Mouse (Mus musculus) lung, postnatal 14 days (tissue): ENCODE measurements around the gene Ergic1.

Experiments
- DNase-seq: peaks from one replicate; pipeline ENCODE4 v3.0.0; 2021

The Ergic1 gene

DNA sequence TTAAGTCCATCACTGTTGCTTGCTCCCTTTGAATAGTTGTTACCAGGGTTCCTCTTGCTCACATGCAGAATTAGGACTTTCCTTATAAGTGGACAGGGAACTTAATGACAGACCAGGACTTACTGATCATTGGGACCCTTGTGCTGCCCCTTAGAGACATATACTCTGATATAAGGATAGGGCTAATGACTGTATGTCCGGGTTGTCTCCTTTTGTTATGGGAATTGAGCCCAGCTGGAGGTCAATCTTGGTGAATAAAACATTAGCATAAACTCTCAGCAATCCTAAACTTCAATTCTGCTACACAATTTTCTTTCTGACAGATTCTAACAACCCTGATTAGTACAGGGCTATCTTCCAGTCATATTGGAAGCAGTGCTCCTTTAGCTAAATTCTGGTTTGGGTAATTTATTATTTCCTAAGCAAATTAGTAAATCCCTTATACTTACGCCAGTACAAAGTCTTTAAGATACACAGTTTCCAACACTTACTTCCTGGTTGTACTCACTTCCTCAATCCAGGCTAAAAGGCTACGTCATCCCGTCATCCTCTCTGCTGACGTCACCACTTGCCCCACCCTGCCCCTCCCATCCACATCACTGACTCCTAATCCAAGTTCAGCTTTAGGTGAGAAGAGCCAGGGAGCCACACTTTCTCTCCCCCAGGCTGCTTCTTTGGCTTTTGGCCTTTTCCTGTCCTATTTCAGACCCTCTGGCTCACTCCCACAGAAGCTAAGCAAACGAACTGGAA is 23.4 kb upstream of the Ergic1 start:
- DNase-seq = peak; percentile 50

DNA sequence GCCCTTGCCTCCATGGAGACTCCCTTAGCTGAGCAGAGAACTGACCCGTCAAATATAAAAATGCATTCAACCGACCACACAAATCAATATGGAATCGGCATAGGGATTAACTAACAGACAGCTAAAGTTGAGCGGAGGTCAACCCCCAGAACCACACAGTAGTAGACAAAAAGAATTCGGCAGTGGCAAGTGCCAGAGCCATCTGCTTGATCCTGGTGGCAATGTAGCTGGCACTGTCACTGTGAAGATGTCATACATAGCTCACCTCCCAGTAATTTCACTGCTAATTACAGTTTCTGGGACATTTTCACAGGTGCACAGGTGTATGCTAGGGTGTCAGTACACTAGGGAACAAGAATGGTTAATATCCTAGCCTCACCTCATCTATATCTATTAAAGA is 21.2 kb upstream of the Ergic1 start:
- DNase-seq = no peak

DNA sequence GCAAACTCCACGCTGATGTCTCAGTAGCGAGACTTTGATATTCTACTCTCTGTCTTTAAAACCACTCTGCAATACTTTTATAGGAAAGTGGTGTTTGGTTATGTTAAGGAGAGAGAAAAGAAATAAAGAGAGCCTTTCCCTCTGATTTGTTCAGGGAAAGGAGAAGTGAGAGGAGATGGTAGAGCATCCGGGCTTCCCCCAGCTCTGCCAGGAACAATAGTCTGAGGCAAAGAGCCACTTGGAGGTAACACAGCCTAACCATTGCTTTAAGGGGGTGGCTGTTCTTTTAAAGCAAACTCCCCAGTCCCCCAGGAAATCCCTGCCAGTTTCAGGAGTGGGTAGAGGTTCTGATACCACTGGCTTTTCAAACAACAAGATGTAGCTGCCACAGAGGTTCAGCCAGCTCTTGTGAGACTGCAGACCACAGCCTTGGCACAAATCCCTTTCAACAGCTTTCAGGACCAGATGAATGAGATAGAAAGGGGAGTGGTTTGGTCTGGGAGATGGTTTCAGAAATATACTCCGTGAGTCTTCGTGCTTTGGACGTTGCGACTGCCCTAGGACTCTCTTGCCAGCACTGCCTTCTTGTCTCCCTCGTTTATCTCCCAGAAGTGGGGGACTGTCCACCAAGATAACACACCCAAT is 16.8 kb upstream of the Ergic1 start:
- no peak for DNase-seq

DNA sequence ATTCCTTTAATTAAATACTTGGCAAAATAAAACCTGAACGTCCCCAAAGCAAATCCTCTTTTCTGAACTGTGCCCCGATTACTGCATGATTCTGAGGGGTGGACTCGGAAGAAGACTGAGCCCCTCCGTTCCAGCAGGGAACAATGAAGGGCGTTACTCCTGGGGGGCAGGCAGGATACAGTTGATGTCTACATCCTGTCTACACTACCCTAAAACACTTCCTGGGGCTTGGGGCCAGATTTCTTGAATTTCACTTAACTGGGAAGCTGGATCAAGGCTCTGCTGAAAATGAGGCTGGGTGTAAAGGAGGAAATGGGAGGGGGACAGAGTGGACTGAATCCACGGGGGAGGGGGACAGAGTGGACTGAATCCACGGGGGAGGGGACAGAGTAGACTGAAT is 13.5 kb upstream of the Ergic1 start:
- DNase-seq = peak; percentile 65

DNA sequence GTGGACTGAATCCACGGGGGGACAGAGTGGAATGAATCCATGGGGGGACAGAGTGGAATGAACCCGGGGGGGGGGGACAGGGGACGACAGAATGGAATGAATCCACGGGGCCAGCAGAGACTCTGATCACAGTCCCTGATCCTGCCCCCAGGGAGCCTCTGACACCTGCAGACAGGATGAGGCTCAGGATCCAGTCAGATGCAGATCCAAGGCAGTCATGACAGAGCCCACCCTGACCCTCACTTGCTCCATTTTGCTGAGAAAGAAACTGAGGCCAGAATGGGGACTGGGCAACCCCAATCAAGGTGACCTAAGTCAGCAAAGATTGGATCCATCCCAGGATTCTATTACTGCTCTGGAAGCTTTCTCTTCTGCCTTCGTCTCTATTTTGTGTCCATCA is 12.7 kb upstream of the Ergic1 start:
- DNase-seq = no peak

DNA sequence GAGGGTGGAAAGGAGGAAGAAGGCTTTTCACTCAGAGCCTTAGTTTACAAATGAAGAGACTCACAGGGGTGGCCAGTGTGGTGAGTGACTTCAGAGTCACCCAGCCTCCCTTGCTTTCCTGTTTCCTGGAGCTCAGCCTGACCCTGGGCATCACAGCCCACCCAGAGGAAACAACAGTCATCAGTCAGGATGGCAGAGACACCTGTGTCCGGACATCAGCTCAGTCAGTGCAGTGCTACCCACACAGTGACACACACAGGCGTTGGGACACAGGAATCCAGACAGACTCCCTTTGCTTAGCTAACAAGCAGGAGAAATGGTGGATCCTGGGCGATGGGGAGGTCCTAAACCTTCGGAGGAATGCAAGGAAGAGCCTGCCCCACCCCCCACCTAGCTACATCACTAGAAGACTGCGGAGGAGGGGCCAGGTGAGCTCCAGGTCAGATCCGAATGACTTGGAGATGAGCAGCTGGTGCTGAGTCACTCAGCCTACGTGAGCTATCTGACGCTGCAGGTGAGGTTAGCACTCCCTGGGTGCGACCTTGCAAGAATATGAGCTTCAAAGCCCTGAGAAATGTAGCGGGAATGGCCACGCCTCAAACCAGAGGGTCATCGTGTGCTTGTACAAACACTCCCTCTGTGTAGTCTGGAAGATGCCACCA is 12.0 kb upstream of the Ergic1 start:
- peak; percentile 29 for DNase-seq

DNA sequence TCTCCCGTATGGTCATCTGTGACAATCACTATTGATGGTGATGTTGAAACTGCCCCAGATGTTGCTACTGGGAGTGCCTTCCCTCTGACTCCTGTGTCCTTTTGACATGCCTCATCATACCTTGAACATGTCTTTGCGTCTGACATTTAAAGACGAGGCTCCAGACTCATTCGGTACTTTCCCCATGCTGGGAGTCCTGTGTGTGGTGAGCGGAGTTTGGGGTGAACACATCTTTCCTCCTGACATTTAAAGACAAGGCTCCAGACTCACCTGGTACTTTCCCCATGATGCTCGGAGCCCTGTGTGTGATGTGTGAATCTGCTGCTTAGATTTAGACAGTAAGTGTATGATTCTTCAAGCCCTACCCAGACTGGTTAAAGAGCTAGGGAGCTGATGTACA is 10.2 kb upstream of the Ergic1 start:
- DNase-seq = no peak

DNA sequence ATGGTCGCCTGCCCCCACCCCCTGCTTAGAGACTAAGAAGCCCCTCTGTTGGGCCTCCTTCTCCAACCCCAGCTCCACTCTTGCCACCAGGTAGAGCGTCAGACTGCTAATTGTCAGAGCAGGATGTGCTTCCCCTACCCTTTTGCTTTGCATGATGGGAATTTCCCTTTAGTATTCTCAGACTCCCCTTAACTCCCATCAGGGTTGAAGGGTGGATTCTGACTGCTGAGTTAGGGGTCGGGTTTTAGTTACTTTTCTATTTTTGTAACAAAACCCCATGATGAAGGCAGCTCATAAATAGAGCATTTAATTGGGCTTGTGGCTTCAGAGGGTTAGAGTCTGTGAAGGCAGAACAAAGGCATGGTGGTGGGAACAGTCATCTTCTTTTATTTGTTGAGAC is 8.3 kb upstream of the Ergic1 start:
- DNase-seq = no peak

DNA sequence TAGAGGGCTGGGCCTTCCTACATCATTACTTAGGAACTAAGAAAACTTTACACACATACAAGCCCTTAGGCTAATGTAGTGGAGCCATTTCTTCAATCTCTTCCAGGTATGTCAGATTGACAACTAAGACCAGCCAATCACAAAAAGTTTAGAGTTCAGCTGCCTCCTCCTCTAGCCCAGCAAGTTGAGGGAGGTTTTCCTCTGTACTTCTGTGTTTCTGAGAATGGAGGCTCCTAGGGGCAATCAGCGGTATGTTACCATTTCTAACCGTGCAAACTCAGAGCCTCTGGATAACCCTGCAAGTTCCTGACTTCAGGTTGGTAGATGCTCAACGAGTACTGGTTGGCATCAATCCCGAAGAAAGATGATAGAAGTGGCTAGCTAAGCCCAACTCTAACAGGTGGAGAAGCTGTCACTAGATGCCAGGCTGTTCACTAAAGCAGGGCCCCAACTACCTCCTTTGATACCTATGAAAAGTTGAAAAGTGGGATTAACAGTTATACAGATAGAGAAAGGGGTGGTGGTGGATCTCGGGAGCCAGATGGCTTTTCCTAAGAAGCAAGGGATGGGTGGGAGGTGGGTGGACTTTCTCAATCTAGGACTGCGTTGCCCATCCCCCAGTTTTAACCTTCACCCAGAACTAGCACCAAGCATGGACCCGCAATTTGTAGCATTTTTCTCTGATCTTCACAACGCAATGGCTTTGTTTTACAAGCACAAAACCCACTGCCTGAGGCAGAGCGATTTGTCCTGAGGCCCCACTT is 581 bp upstream of the Ergic1 start:
- no peak for DNase-seq

DNA sequence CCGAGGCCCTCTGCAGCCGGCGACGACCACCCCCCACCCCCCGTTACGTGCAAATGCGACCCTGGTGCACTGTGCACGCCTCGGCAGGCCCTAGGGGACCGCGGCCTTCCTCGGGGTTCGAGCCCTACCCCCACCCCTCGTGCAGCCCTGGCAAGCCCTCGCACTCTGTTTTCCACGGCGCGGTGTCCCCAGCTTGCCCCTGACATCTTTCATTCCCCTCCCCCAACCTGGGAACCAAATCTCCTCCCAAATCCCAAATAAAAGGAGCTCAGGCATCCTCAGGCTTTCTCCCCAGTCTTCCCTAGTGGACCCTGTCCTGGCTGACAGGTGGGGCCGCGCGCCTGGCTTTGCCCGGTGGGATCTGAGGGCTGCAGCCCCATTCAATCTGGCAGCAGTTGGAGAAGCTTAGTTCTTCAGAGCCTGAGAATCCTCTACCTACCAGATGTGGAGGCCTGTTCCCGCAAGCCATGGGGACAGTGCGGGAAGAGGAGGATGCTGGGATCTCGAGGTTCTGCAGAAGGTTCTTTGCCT is 427 bp downstream of the Ergic1 start, which contains the start of gene Dusp1:
Dusp1 (minus strand) TSS at position 478 of the 531 bp plus-strand sequence.
- no peak for DNase-seq

DNA sequence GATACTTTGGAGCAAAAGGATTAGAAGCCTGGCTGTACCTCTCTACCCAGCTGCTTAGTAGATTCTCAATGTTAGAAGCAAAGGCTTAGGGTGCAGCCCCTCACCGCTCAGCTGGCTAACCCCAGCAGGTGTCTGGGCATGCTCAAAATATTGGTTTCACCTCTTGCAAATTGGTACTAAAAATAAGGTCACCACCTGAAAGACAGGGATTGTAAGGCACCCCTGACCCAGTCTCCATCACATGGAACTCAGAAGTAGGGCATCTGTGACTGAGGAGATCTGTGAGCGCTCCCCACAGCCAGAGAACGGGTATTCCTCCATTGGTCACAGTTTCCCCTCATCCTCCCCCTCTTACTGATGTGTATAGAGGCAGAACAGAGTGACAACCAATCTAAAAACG is 1.0 kb downstream of the Ergic1 start:
- no peak for DNase-seq

DNA sequence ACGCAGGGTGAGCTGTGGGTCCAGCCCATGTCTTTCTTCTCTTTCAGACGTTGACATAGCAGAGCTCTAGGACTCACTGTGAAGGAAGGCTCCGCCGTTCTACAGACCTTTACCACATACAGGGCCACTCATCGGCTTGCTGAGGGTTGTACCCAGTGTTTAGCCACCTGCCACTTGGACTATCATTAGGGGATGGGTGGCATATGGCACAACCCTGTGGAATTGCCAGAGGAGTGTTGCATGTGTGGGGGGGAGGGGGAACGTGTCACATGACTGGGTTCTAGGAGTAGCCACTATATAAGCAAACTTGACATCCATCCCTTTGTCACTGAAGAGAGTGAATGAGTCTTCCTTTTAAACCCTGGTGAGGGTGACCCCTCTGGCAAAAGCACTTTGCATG is 2.2 kb downstream of the Ergic1 start:
- DNase-seq = no peak

DNA sequence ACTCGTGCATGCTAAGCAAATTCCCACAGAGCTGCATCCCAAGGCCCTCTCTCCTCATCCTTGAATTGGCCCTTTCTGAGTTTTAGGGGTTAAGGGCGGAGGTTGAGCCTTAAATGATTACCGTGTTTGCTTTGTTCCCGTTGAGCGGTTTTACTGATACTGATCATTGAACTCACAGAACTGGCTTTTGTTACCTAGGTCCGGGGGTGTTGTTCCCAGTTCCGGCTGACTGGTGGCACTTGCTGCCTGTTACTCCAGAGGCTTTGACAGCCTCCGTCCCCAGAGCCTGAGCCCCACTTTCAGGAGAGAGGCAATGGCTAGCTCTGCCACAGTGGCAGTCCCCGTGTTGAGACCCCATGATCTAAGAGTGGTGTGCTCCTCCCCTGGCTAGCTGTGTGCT is 3.1 kb downstream of the Ergic1 start:
- DNase-seq = no peak

DNA sequence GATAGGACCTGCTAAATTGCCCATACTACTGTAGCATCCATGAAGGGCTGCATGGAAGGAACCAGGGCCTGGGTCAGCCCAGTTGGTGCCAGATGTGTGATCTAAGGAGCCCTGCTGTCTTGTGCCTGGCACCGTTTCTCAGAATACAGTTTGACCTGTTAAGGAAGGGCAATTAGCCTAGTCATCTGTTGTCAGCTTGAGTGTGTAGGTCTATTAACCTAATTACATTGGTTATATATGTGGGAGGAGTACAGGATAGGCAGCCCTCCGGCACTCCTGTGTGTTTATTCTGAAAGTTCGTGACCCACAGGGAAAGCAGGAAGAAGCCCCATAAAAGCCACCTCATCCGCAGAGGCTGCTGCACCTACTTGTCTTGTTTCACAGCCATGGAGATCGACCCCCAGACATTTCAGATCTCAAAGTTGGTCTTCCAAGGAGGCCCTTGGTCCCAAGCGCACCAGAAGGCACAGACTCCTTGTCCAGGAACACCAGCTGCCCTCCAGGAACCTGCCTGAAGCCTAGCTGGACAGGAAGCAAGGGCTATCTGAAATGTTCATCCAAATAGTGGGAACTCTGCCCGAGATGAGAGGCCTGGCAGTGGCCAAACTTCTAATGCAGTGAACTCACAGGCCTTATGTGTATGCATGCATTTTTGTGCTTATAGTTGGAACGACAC is 6.0 kb downstream of the Ergic1 start:
- no peak for DNase-seq

DNA sequence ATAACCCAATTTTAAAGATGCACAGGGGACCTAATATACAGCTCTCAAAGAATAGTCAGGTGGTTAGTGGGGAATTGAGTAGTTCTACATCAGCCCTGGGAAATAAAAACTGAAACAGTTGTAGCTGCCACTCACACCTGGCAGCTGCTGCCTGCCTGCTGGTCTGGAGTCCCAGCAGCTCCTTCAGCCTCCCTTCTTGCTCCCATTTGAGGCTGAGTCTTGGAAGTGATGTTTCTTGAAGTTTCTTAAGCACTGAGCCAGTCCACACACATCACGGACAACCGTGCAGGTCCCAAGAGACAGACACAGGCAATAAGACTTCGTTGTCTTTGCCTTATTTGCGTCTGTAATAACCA is 6.5 kb downstream of the Ergic1 start:
- DNase-seq = no peak

DNA sequence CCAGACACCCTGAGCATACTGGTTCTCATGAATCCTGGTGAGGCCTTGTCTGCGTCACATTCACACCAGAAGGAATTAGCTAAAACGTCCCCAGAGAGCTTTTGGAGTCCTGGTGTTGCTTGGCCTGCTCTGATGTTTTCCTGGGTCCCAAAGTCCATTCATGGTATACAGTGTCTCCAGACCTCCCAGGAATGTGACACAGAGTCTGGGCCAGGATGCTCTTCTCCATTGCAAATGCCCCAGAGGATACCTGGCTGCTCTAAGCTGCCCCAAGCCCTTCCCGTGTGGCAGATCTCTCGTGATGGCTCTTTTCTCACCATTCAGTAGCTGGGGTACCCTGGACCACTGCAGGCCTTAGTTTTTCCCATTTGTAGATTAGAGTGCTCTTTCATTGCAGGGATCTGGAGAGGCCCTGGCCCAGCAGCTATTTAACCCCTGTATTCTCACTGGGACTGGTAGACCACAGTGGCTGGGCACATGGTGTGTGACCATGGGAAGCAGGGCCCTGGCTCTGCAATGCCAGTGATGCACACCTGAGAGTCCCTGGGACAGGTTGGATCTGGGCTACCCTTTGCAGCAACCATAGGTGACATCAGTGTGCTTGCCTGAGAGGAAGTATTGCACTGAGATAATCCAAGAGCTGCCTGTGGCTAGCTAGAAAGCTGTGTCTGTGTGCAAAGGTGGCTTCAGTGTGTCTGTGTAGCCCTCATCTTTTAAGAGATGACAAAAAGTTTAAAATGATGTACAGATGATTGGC is 8.5 kb downstream of the Ergic1 start:
- DNase-seq = no peak

DNA sequence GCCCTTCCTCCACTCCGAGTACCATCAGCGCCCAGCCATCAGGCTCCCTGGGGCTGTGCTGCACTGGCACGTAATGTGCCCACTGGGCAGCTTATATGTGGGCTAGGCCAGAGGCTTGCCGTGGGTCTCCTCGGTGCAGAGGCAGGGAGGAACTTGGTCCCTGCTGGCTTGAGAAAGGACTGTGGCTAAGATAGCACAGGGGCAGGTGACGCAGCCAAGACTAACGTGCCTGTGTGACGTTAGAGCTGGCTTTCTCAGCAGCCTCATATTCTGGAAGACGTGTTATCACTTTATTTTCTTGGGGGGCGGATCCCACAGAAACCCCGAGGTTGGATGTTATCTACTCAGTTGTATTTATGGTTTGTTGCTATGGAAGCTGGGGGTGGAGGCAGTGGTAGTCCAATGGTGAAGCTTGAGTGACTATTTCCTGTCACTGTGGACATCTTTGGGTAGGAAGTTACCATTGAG is 9.4 kb downstream of the Ergic1 start:
- DNase-seq = no peak

DNA sequence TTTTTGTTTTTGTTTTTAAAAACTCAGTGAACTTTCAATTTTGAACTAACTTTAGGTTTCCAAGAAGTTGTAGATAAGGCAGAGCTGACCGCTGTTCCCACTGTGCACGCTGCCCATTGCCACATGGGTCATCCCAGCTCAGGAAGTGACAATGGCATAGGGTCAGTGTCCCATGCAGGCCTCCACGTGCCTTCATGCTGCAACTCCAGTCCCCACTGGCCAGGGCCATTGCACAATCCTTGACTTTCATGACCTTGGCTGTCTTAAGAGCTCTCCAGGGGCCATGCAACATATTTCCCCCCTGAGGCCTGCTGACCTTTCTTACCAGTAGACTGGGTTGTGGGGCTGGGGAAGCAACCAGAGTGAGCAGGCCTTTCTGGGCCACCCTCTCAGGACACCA is 10.1 kb downstream of the Ergic1 start:
- peak; percentile 54 for DNase-seq

DNA sequence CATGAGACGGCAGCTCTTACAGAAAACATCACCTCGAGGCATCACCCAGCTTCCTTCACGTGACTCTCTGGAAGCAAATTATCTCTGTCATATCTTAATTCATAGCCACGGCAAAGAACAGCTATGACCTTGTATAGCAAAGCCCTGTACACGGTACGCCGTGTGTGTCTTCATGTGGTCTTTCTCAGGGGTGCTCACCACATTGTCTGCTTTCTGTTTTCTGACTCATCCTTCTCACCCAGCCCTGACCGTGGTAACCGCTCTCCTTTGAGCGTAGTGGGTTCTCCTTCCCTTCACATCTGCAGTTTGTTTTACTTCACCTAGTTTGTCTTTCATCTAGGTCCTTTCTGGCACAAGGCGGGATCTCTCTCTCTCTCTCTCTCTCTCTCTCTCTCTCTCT is 11.0 kb downstream of the Ergic1 start:
- DNase-seq = no peak

DNA sequence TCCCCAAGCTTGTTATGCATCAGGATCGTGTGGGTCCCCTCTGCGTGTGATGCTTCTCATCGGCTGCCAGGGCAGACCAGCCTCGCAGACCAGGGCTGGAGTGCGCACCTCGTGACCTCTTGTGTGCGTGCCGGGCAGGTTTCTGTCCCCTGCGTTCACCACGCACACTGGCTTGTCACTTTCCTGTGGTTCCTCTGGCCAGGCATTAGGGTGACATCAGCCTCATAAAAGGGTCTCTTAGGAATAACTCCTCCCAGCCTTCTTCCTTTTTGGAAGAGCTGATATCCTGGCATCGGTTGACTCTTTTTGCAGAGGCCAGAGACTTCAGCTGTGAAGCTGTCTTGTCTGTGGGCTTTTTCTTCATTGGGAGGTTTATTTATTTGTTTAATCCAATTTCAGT is 12.8 kb downstream of the Ergic1 start:
- DNase-seq = no peak

DNA sequence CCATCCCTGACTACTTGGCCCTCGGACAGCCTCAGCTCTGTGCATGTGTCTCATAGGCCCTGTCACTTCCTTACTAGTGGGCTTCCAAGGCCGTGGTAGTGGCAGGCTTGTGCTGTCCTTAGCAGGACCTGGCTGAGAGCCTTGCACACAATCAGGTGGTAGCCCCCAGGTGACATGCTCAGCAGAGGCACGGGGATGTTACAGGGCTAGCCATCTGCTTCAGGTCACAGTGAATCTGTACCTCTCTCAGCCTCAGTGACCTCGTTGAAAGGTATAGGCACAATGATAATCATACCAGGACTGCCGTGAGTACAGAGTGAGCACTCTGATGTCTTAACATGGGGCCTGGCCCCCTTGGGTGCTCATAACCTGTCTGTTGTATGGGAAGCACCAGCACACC is 13.4 kb downstream of the Ergic1 start:
- no peak for DNase-seq
